Mouse (Mus musculus) lung, embryonic 16.5 days (tissue): ENCODE measurements around the gene Otop2. TPM values are rescaled to one million over a fixed set of nuclear protein-coding genes. Genes with fewer than 3 reads are reported as not detected.
A peak's percentile ranks its signal among the peaks of the same experiment; 100 is the strongest.

Experiments used
- ATAC-seq: fragments of 200-750 bp; cut with Nextera tagmentation; 2 replicates; pipeline ENCODE4 v1.8.0; 2017; ENCODE audit warnings: low read depth, mild to moderate bottlenecking, moderate library complexity
- H3K27ac ChIP-seq: fragments of 300-500 bp; sonication (generic); 2 replicates; pipeline ENCODE4 v1.5.1; 2014; ENCODE audit warnings: mild to moderate bottlenecking, control low read depth, low read length
- H3K27me3 ChIP-seq: fragments of 300-500 bp; sonication (generic); 2 replicates; pipeline ENCODE4 v1.6.1; 2014; ENCODE audit warnings: low read depth, low read length, mixed read lengths; ENCODE audit not compliant: control insufficient read depth, insufficient read depth
- H3K36me3 ChIP-seq: fragments of 300-500 bp; sonication (generic); 2 replicates; pipeline ENCODE4 v1.6.1; 2014; ENCODE audit warnings: low read length; ENCODE audit not compliant: control insufficient read depth, insufficient read depth
- H3K4me1 ChIP-seq: fragments of 300-500 bp; sonication (generic); replicated peaks from 2 replicates; pipeline ENCODE4 v1.6.1; 2014; ENCODE audit warnings: low read length, mixed read lengths; ENCODE audit not compliant: control insufficient read depth, insufficient read depth
- H3K4me2 ChIP-seq: fragments of 300-500 bp; sonication (generic); 2 replicates; pipeline ENCODE4 v1.6.1; 2014; ENCODE audit warnings: low read depth, low read length, control low read depth
- H3K4me3 ChIP-seq: fragments of 300-500 bp; sonication (generic); 2 replicates; pipeline ENCODE4 v1.5.1; 2014; ENCODE audit warnings: mild to moderate bottlenecking, low read length, control low read depth
- H3K9ac ChIP-seq: fragments of 300-500 bp; sonication (generic); 2 replicates; pipeline ENCODE4 v1.6.1; 2014; ENCODE audit warnings: low read length, control low read depth
- H3K9me3 ChIP-seq: fragments of 300-500 bp; sonication (generic); 2 replicates; pipeline ENCODE4 v1.6.1; 2016; ENCODE audit warnings: low read length; ENCODE audit not compliant: control insufficient read depth
- WGBS: fragments of 180-500 bp; shearing (Covaris S2); extraction: QIAGEN DNeasy Blood & Tissue Kit; methylation state at CpG from one replicate; pipeline ENCODE4 v1.1.7; 2014; 5-methylcytosine and 5-hydroxymethylcytosine counted together
- polyA plus RNA-seq: library from polyadenylated mRNA; unstranded; fragments of >200 nt; fragmentation: Nextera tagmentation; extraction: Ambion mirVana; gene quantifications from 2 replicates; pipeline ENCODE4 v1.2.1, GENCODE M21; 2015

The Otop2 gene
- polyA plus RNA-seq, 1 experiment from 2014 or later = not detected

- Histone ChIP-seq H3K9me3 (no peaks in the 10 kb centered on the region), H3K9ac (no peak overlapping the region), H3K4me1 (0 out of 2 replicates have a peak, but pooled peaks cover 2% of the 10 kb centered on the region), H3K4me2 (no peak overlapping the region), H3K4me3 (no peak overlapping the region), H3K27ac (no peak overlapping the region), H3K27me3 (peaks cover 13% of the 10 kb centered on the region), H3K36me3 (no peaks in the 10 kb centered on the region)
- WGBS = 43% methylated on average over 15 of the region's 17 CpGs
- ATAC-seq = no peak
These were observed 41.8 kb downstream of the Otop2 start for GRCm38 (mm10) chr11:115348681-115349248.

GRCm38 (mm10) chr11:115349976-115350375 is 43.0 kb downstream of the Otop2 start:
- WGBS = 14% methylated on average over 4 of the region's 4 CpGs
- H3K27ac ChIP-seq = no peak overlapping the region
- H3K36me3 ChIP-seq = no peaks in the 10 kb centered on the region
- ATAC-seq = no peak
- H3K4me2 ChIP-seq = no peak overlapping the region
- 0 out of 2 replicates have a peak, but pooled peaks cover 2% of the 10 kb centered on the region for H3K4me1 ChIP-seq
- H3K9ac ChIP-seq = no peak overlapping the region
- H3K27me3 ChIP-seq = peaks cover 7% of the 10 kb centered on the region; the same call in 1 of the 2 replicates
- H3K9me3 ChIP-seq = no peaks in the 10 kb centered on the region
- no peak overlapping the region for H3K4me3 ChIP-seq

GRCm38 (mm10) chr11:115353375-115353774 is 46.4 kb downstream of the Otop2 start:
- 79% methylated on average over 5 of the region's 5 CpGs for WGBS
- Histone ChIP-seq H3K27me3 (peaks cover 3% of the 10 kb centered on the region; the same call in 1 of the 2 replicates), H3K4me2 (no peak overlapping the region), H3K9ac (no peak overlapping the region), H3K4me1 (no peaks in the 10 kb centered on the region), H3K36me3 (no peaks in the 10 kb centered on the region), H3K4me3 (no peak overlapping the region), H3K9me3 (no peaks in the 10 kb centered on the region), H3K27ac (no peak overlapping the region)
- no peak for ATAC-seq

- no peak overlapping the region for H3K27ac ChIP-seq
- H3K4me2 ChIP-seq = no peak overlapping the region
- H3K36me3 ChIP-seq = no peaks in the 10 kb centered on the region
- no peaks in the 10 kb centered on the region for H3K9me3 ChIP-seq
- H3K4me3 ChIP-seq = no peak overlapping the region
- peaks cover 3% of the 10 kb centered on the region; the same call in 1 of the 2 replicates for H3K27me3 ChIP-seq
- WGBS = 11% methylated on average over 8 of the region's 8 CpGs
- ATAC-seq = peak; percentile 49
- peaks cover 7% of the 10 kb centered on the region for H3K4me1 ChIP-seq
- H3K9ac ChIP-seq = no peak overlapping the region
These were observed 47.2 kb downstream of the Otop2 start for GRCm38 (mm10) chr11:115354183-115354582.

GRCm38 (mm10) chr11:115358468-115358867 is 51.5 kb downstream of the Otop2 start:
- no peaks in the 10 kb centered on the region; the same call in 1 of the 2 replicates for H3K27me3 ChIP-seq
- no peak overlapping the region for H3K27ac ChIP-seq
- H3K9ac ChIP-seq = no peak overlapping the region
- WGBS = 12% methylated on average over 5 of the region's 5 CpGs
- H3K36me3 ChIP-seq = no peaks in the 10 kb centered on the region
- peak; percentile 39; the same call in 1 of the 2 replicates for ATAC-seq
- no peaks in the 10 kb centered on the region for H3K9me3 ChIP-seq
- H3K4me2 ChIP-seq = no peak overlapping the region
- H3K4me1 ChIP-seq = peaks cover 14% of the 10 kb centered on the region
- no peak overlapping the region for H3K4me3 ChIP-seq

- Histone ChIP-seq H3K4me3 (no peak overlapping the region), H3K27me3 (no peaks in the 10 kb centered on the region; the same call in 1 of the 2 replicates), H3K4me1 (peaks cover 16% of the 10 kb centered on the region), H3K27ac (peak overlapping the region; percentile 84), H3K4me2 (peak overlapping the region; percentile 1; the same call in 1 of the 2 replicates), H3K9me3 (no peaks in the 10 kb centered on the region), H3K9ac (peak overlapping the region; percentile 48), H3K36me3 (no peaks in the 10 kb centered on the region)
- 25% methylated on average over 3 of the region's 3 CpGs for WGBS
- peak; percentile 52; the same call in 1 of the 2 replicates for ATAC-seq
These were observed 52.3 kb downstream of the Otop2 start for GRCm38 (mm10) chr11:115359293-115359692.

GRCm38 (mm10) chr11:115359726-115360125 is 52.8 kb downstream of the Otop2 start:
- H3K4me1 ChIP-seq = peaks cover 17% of the 10 kb centered on the region
- ATAC-seq = no peak
- no peaks in the 10 kb centered on the region for H3K36me3 ChIP-seq
- 66% methylated on average over 6 of the region's 6 CpGs for WGBS
- peak overlapping the region; percentile 48 for H3K9ac ChIP-seq
- no peak overlapping the region for H3K4me2 ChIP-seq
- H3K9me3 ChIP-seq = no peaks in the 10 kb centered on the region
- H3K27me3 ChIP-seq = no peaks in the 10 kb centered on the region; the same call in 1 of the 2 replicates
- H3K27ac ChIP-seq = peak overlapping the region; percentile 84
- no peak overlapping the region for H3K4me3 ChIP-seq

GRCm38 (mm10) chr11:115364136-115364535 is 57.2 kb downstream of the Otop2 start:
- ATAC-seq = no peak
- Histone ChIP-seq H3K36me3 (no peaks in the 10 kb centered on the region), H3K27me3 (peaks cover 27% of the 10 kb centered on the region), H3K4me3 (no peak overlapping the region), H3K4me2 (no peak overlapping the region), H3K9ac (no peak overlapping the region), H3K9me3 (no peaks in the 10 kb centered on the region), H3K4me1 (peaks cover 23% of the 10 kb centered on the region), H3K27ac (peak overlapping the region; percentile 51; the same call in 1 of the 2 replicates)
- 77% methylated on average over 3 of the region's 3 CpGs for WGBS

- H3K4me3 ChIP-seq = peak overlapping the region; percentile 52
These were observed 59.2 kb downstream of the Otop2 start for GRCm38 (mm10) chr11:115366039-115366705.

More at GRCm38 (mm10) chr11:115366039-115366705, 59.2 kb downstream of the Otop2 start:
- H3K36me3 ChIP-seq = no peaks in the 10 kb centered on the region
- H3K27ac ChIP-seq = peak overlapping the region; percentile 15
- H3K4me2 ChIP-seq = peak overlapping the region; percentile 75
- peak; percentile 15; the same call in 1 of the 2 replicates for ATAC-seq
- H3K9me3 ChIP-seq = no peaks in the 10 kb centered on the region
- H3K4me1 ChIP-seq = peaks cover 15% of the 10 kb centered on the region
- 27% methylated on average over 7 of the region's 7 CpGs for WGBS
- H3K27me3 ChIP-seq = peaks cover 27% of the 10 kb centered on the region
- H3K9ac ChIP-seq = no peak overlapping the region
